Mouse (Mus musculus) right cerebral cortex, postnatal 10 days (tissue): ENCODE data around the gene Eloa.
A peak's percentile ranks its signal among the peaks of the same experiment; 100 is the strongest.
"Not testable (repeated sequence)": the region's sequence is repeated elsewhere in the genome, so short reads cannot be mapped to it uniquely, and the experiment has no call there.

Experiments used
- DNase-seq, 2 experiments: peaks; one replicate each; pipeline ENCODE4 v3.0.0; 2021; ENCODE audit warnings: low spot score in 2 of 2

Gene Eloa

DNA sequence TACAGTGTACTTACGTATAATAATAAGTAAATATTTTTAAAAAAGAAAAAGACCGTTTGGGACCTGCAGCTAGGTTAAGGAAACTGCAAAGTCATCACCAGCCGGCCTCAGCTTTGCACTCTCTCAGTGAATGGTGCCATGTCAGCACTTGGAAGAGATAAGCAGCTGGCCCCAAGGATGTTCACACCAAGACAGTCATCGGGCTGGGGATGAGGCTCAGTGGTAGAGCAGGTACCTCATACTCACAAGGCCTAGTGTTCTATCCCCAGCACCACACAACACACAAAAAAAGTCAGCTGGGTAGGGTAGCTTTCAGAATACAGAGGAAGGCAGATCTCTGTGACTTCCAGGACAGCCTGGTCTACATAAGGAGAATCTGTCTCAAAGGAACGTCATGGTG lies 36.4 kb downstream of the Eloa start:
- DNase-seq, result no peak

DNA sequence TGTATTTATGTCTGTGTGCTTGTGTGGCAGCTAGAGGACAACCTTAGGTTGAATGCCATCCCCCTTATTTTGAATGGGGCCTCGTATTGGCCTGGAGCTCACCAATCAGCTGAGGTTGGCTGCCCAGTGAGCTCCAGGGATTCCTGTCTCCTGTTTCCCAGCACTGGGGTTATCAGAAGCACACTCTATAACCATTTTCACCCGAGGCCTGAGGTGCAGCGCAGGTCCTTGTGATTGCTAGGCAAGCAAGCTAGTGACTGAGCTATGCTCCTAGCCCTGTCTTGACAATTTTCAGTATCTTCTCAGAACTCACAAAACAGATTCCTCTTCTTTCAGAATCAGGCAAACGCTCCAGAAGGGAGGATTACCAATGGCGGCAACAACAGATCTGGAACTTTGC lies 37.0 kb downstream of the Eloa start:
- DNase-seq, result no peak

GRCm38 (mm10) chr4:135981524-135982063 lies 40.0 kb downstream of the Eloa start:
- peak; percentile 77 to 86 for DNase-seq

DNA sequence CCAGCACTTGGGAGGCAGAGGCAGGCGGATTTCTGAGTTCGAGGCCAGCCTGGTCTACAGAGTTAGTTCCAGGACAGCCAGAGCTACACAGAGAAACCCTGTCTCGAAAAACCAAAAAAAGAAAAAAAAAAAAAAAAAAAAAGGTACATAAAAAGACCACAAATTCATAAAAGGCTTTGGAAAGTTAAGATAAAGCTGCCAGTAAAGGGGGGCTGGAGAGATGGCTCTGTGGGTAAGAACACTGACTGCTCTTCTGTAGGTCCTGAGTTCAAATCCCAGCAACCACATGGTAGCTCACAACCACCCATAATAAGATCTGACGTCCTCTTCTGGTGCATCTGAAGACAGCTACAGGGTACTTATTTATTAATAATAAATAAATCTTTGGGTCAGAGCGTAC lies 41.3 kb downstream of the Eloa start:
- DNase-seq, result not testable (repeated sequence)

DNA sequence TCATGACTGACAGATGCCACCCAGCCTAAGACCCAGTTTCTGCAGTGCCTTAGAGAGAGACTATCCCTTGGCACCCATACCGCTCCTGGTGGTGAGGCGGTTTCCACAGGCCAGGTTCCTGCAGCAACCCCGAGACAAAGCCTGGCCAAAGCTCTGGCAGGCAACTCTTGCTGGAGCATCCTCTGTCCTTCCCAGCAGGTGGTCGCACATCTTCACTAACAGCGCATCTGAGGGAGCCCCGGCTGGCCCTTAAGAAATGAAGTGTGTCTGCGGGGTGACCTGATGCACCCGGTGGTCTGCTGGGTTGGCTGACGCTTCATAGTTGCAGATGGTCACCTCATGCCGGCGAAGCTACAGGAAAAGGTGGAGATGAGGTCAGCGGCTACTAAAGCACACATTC lies 45.4 kb downstream of the Eloa start:
- no peak for DNase-seq

GRCm38 (mm10) chr4:135972911-135973811 lies 48.4 kb downstream of the Eloa start:
- DNase-seq, result no peak

DNA sequence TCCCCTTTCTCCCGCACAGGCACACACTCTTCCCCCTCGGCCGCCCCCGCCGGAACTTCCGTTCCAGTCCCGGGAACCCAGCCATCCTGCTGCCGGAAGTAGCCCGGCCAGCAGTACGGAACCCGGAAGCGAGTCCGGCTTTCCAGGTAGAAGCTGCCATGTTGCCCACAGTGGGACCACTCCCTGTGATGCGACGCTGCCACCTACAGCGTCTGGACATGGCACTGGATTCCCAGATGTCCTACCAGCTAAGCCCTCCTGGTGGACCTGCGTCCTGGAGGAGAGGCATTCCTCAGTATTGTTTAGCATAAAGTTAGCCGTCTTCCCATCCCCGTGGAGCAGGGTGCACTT lies 49.0 kb downstream of the Eloa start, which contains the start of gene Lypla2:
Gene Lypla2, minus strand, starts transcription at position 71 of the 351 bp plus-strand sequence.
- peak; percentile 95 for DNase-seq

- DNase-seq, result no peak
Observed at GRCm38 (mm10) chr4:135971805-135972555, 49.6 kb downstream of the Eloa start.

DNA sequence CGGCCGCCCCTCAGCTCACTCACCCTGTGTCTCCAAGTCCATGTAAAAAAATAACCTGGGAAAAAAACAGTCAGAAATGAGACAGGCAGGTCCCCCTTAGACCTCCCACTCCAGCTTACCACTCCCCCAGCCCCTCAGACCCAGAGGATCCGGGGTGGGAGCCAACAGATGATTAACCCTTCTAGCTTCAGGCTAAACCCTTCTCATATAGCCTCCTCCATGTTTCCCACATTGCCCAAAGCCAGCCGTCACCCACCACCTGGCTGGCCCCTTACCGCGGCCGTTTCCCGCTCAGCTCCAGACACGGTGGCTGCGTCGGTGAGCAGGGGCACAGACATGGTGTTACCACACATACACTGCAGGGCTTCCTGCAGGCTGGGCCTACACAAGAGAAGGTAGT lies 51.0 kb downstream of the Eloa start:
- no peak for DNase-seq

DNA sequence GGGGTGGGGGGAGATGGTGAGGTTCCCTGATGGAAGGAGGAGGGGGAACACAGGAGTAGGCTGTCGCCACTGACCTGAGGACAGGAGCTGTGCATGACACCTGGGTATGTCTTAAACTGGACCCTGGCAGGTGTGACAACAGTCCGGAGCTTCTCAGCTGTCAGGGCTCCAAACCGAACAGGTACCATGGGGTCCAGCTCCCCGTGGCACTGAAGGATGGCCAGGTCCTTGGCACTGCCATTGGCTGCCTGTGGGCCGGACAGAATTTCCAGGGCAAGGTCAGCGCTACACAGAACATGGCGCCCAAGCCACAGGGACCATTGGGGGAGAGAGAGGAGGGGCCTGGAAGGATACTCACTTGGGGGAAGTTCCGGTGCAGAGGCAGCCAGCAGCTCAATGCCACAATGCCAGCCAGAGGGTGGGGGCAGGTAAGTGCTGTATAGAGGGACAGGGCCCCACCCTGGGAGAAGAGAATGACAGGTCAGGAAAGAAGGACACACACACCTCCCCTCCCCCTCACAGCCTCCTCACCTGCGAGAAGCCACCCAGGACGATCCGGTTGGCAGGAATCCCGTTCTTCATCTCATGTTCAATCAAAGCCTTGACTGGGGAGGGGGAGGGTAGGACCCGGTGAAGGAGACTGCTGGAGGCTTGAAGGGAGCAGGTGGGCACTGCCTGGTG lies 52.4 kb downstream of the Eloa start:
- DNase-seq, result peak in 1 of 2 experiments; percentile 41

- peak in 1 of 2 experiments; percentile 34 for DNase-seq
Observed at GRCm38 (mm10) chr4:135968271-135968869, 53.2 kb downstream of the Eloa start.

GRCm38 (mm10) chr4:135967086-135967760 lies 54.3 kb downstream of the Eloa start:
- DNase-seq, result peak in 1 of 2 experiments; percentile 50

- peak in 1 of 2 experiments; percentile 28 for DNase-seq
Observed at GRCm38 (mm10) chr4:135966283-135966682, 55.3 kb downstream of the Eloa start.

- no peak for DNase-seq
Observed at GRCm38 (mm10) chr4:135965113-135965512, 56.5 kb downstream of the Eloa start.

DNA sequence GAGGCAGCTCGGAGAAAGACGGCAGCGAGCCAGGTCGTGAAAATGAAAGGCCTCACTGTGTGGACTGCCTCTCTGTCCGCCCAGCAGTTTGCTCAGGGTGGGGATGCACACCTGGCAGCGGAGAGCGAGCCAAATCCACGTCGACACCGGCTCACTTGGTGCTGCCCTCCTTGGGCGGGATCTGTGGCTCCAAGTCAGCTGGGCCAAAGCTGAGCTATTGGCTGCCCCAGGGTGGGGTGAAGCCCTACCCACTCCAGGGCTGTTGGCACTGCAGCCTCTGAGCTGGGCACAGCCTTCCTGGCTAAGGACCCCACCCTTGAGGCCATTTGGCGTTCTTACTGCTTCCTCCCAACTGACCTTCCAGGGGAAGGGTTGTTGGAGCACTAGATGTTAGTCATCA lies 57.1 kb downstream of the Eloa start:
- DNase-seq, result peak; percentile 74 to 82

DNA sequence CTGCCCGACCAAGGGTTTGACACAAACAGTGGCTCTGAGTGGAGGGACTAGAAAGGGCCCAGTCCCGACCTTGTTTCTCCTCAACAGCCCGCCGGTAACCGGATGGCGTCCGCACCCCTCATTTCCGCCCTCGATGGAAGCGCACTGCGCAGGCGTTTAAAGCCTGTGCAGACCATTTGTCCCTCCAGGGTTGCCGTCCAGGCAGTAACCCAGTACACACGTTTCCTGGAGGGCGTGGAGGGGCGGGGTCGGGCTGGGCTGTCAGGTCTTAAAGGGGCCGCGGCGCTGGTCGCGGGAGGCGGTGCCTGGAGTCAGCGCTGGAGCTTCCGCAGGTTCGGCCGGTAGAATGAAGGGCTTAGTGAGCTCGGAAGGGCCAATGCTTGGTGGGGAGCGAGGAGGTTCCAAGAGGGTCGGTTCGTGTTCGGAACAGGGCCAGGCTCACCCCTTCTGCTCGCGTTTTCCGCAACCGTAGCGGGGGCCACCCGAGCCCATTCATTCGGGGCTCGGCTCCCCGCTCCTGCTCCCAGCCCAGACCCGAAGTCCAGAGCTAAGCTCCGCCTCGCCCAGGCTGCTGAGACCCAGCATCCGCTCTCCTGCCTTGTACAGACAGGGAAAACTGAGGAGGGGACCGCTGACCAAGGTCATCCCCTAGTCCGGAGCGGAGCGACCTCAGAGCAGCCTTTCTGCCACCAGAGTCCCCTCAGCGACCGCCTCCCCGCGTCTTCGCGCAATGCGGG lies 57.9 kb downstream of the Eloa start, which contains the start of gene Gale:
Gene Gale, plus strand, starts transcription at position 271 of the 737 bp plus-strand sequence.
- peak; percentile 97 for DNase-seq

DNA sequence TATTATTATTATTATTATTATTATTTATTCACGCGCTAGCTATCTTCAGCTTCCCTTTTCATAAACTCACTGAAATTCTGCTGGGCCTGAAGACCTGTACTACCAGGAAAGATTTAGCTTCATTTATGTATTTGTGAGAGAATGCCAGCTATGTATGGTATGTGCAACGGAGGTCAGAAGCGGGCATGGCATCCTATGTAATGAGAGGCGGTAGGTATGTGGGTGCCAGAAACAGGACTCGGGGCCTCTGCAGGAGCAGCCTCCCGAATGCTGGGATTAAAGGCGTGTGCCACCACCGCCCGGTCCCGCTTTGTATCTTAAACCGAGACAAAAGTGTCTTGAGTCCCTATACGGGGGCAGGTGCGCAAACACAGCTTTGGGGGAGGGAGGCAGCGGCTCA lies 58.6 kb downstream of the Eloa start:
- no peak for DNase-seq

- peak in 1 of 2 experiments; percentile 27 for DNase-seq
Observed at GRCm38 (mm10) chr4:135962198-135962597, 59.4 kb downstream of the Eloa start.

DNA sequence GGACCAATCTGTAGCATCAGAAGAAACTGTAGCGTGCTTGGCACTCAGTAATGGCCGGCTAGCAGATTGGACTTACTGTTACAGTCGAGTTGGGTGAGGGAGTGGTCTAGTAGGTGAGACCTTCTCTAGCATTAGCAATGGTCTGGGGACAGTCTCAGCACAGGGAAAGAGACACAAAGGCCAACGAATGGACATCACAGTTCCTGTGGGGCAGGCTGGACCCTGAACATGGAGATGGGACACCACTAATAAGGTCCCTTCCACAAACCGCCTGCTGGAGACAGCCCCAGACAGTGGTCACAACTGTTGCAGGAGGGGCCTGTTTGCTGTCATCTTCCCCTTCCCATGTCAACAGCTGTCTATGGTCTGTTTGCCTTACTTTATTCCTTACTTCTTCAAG lies 59.9 kb downstream of the Eloa start:
- DNase-seq, result peak in 1 of 2 experiments; percentile 22

DNA sequence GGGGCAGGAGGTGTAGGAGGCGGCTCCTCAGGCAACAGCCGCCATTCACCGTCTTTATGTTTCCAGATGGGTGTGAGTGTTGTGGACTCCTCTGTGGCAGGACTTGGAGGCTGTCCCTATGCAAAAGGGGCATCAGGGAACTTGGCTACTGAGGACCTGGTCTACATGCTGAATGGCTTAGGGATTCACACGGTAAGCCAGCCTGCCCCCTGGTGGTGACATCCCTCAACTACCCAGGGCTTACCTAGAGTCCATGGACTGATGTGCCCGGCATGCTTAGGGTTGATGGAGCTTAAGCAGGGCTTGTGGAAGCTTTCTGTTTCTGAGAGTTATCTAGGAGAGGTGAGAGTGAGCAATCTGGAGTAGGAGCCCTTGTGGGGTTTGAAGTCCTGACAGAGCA lies 60.8 kb downstream of the Eloa start:
- DNase-seq, result peak; percentile 77 to 82
